Mouse (Mus musculus): ENCODE data around the gene Shc4. TPM values are rescaled to one million over a fixed set of nuclear protein-coding genes. Genes with fewer than 3 reads are reported as not detected.

The Shc4 gene
- total RNA-seq, 2 experiments from 2014 or later: 0.61 to 1.3 TPM

GRCm38 (mm10) chr2:125692010-125692409 lies 31.9 kb downstream of the Shc4 start:
- intact Hi-C loops (cut with DNase I): no loop called here
- no peak for DNase-seq

GRCm38 (mm10) chr2:125685441-125686150 lies 38.4 kb downstream of the Shc4 start:
- intact Hi-C loops (cut with DNase I): no loop called here
- no peak for DNase-seq

- no peak for DNase-seq
- intact Hi-C loops (cut with DNase I): no loop called here
These were observed 39.1 kb downstream of the Shc4 start for GRCm38 (mm10) chr2:125684559-125685440.

DNA sequence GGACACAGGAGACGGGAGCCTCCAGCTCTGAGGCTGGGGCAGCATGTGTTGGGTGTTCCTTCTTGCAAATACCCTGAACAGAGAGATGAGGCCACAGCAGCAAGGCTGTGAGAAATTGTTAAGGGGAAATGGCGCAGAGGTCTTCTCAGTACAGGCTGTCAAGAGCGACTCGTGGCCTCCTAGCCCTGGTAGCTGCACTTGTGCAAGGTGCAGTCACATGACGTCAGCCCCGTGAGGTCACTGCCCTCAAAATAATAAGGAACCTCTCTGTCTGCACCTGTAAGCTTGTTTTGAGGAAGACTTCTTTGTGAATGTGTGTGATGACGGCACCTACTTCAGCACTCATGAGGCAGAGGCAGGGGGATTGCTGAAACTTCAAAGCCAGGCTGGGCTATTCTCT lies 40.1 kb downstream of the Shc4 start:
- DNase-seq: no peak
- intact Hi-C loops (cut with DNase I): no loop called here

DNA sequence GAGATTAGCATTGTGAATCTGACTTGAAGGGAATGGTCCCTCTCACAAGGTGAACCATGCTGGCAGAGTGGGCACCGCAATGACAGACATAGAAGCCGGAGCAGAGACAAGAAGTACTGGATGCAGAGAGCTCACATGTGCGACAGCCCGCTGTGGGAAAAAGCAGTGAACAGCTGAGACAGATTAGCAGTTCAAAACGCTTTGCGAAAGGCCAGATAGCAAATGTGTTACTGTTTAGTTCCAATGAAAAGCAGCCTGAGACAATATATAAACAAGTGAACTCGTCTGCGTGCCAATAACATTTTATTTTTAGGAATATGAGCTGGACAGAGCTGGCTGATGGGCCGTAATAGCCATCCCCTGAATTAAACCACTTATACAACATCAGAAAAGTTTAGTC lies 42.1 kb downstream of the Shc4 start:
- DNase-seq: no peak
- intact Hi-C loops (cut with DNase I): no loop called here

- peak; percentile 64 for DNase-seq
- intact Hi-C loops (cut with DNase I): no loop called here
These were observed 50.9 kb downstream of the Shc4 start, which contains the start of gene Eid1 for GRCm38 (mm10) chr2:125672957-125673631. Gene Eid1 (plus strand): TSS chr2:125673095.

DNA sequence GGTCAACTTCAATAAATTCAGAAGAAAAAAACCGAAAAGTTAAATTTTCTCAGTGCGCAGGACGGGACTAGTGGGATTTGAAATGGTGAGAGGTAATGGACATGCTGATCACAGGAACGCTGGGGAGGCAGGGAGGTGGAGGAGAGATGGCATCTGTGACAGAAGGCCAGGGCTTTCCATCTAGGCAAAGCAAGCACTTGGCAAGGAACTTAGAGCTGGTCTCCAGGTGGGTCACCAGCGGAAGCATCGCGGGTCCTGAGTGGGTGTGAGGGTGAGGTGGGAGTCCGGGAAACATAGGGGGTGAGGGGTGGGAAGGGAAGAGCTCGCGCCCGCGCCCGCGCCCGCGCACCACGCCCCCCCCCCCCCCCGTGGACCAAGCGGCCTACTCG lies 51.4 kb downstream of the Shc4 start:
- no peak for DNase-seq
- intact Hi-C loops (cut with DNase I): no loop called here

GRCm38 (mm10) chr2:125670846-125671245 lies 53.1 kb downstream of the Shc4 start:
- intact Hi-C loops (cut with DNase I): no loop called here
- no peak for DNase-seq

DNA sequence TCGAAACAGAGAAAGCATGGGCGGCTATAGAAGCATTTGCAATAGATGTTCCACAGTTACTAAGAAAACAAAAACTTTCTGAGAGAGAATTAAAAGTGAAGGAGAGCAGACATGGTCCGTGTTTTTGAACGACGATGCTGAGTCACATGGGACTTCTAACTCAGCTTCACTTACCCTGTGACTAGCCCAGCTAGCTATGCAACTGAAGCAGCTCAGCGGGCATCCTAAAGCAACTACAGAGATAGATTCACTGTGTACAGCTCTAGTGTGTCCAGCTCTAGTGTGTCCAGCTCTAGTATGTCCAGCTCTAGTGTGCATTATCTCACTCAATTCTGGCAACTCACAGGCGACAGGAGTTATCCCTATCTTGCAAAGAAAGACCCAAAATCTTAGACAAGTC lies 56.2 kb downstream of the Shc4 start:
- intact Hi-C loops (cut with DNase I): no loop called here
- DNase-seq: no peak

GRCm38 (mm10) chr2:125667184-125667583 lies 56.8 kb downstream of the Shc4 start:
- no peak for DNase-seq
- intact Hi-C loops (cut with DNase I): no loop called here

- DNase-seq: no peak
- intact Hi-C loops (cut with DNase I): no loop called here
These were observed 57.3 kb downstream of the Shc4 start for GRCm38 (mm10) chr2:125666668-125667067.

GRCm38 (mm10) chr2:125665909-125666308 lies 58.0 kb downstream of the Shc4 start:
- intact Hi-C loops (cut with DNase I): no loop called here
- DNase-seq: no peak

- DNase-seq: no peak
- intact Hi-C loops (cut with DNase I): no loop called here
These were observed 58.7 kb downstream of the Shc4 start for GRCm38 (mm10) chr2:125665213-125665612.

GRCm38 (mm10) chr2:125662517-125662916 lies 61.4 kb downstream of the Shc4 start:
- DNase-seq: no peak
- intact Hi-C loops (cut with DNase I): no loop called here

GRCm38 (mm10) chr2:125661156-125661555 lies 62.8 kb downstream of the Shc4 start:
- no peak for DNase-seq
- intact Hi-C loops (cut with DNase I): loop anchor here (2.0 kb wide), 1 partner anchor 70 kb away; no protein-coding TSS in a partner anchor

GRCm38 (mm10) chr2:125660537-125661130 lies 63.3 kb downstream of the Shc4 start:
- DNase-seq: no peak
- intact Hi-C loops (cut with DNase I): loop anchor here (2.0 kb wide), 1 partner anchor 70 kb away; no protein-coding TSS in a partner anchor

DNA sequence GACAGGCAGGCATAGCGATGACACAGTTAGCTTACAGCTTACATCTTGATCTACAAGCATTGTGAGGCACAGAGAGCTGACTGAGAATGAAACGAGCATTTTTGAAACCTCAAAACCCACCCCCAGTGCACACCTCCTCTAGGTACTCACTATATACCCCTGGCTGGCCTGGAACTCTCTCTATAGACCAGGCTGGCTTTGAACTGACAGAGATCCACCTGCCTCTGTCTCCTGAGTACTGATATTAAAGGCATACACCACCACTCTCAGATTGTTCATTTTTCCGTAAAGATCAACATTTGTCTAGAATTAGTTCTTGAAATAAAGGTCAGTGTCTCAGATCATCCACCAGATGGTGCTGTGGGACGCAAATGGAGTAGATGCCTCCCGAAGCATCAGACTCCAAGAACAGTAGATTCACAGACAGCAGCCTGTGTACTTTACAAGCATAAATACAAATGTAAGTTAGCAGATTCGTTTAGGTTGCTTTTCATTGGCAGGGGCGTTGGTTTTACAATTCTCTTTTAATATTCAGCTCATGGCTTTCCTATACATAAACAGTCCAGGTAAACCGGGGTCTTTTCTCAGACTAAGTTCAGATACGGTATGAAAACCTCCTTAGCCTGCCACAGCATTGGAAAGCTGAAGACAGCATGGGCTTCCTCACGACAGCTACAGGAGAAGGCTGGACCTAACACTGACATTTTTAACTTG lies 64.0 kb downstream of the Shc4 start:
- intact Hi-C loops (cut with DNase I): loop anchor here (2.0 kb wide), 1 partner anchor 71 kb away; no protein-coding TSS in a partner anchor

DNA sequence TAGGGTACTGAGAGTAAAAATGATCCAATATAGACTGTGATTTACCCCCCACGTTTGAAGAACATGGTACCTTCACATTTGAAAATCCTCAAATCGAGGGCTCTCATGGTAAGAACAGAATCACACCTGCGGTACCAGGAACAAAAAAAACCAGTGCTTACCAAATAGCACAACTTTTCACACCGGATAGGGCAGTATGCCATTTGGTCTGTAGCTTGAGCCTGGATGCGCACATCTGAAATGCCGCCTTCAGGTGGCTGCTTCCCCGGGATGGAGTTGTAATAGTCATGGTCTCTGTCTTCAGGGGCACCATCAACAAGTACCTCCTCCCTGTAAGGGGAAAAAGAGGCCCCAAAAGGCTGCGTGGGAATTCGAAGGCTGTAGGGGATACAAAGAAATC lies 68.6 kb downstream of the Shc4 start:
- intact Hi-C loops (cut with DNase I): no loop called here
- DNase-seq: no peak

More for the DNA sequence above, 64.0 kb downstream of the Shc4 start:
- peak in 1 of 2 experiments; percentile 57 for DNase-seq

- no peak for DNase-seq
- intact Hi-C loops (cut with DNase I): no loop called here
These were observed 70.7 kb downstream of the Shc4 start for GRCm38 (mm10) chr2:125653286-125653685.

DNA sequence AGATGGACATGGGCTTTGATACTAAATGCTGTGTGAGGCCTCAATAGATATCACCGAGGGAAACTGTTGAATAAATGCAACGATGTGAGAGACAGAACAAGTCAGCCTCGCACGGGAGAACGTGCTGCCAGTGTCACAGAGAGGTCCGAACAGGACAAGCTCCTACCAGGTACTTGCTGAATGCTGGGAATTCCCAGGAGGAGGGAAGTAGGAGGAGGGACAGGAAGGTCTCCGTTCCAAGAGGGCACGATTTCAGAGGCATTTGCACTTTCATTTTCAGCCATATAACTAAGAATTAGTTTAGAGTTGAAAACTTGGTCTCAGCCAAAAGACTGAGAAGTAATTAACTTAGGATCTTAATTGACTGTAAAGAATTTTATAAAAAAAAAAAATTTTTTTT lies 72.4 kb downstream of the Shc4 start:
- intact Hi-C loops (cut with DNase I): no loop called here
- no peak for DNase-seq
